Mouse (Mus musculus) cerebellum, postnatal 14 days (tissue): ENCODE measurements around the gene Ttc17.
"Not testable (repeated sequence)": the region's sequence is repeated elsewhere in the genome, so short reads cannot be mapped to it uniquely, and the experiment has no call there.

Experiments
- DNase-seq, 2 experiments: peaks; one replicate each; pipeline ENCODE4 v3.0.0; 2021; ENCODE audit warnings: mixed read lengths in 2 of 2

Ttc17 gene

GRCm38 (mm10) chr2:94406083-94406957 is at the start of gene Ttc17:
Gene Ttc17, minus strand, starts transcription at chr2:94406689.
- peak; percentile 93 for DNase-seq

DNA sequence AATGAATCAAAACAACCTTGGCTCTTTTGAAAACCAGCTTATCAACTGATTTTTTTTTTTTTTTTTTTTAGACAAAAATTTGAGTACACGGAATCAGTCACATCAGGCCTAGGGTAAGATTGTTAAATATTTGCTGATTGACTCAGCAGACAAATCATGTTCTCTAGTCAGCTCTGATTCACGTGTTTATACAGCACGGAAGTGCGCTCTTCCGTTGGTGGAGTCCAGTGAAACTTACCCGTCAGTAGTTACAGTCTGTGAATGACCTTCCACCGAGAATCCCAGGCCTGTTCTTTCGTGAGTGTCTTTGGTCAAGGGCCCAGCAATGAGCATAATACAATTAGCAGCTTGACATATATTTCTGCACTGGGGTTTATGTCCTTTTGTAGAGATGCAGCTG is 43.2 kb upstream of the Ttc17 start:
- no peak for DNase-seq

GRCm38 (mm10) chr2:94436952-94437351 is 30.5 kb upstream of the Ttc17 start:
- no peak for DNase-seq

- DNase-seq: peak; percentile 37 to 50
Observed at GRCm38 (mm10) chr2:94435481-94435880, 29.0 kb upstream of the Ttc17 start.

DNA sequence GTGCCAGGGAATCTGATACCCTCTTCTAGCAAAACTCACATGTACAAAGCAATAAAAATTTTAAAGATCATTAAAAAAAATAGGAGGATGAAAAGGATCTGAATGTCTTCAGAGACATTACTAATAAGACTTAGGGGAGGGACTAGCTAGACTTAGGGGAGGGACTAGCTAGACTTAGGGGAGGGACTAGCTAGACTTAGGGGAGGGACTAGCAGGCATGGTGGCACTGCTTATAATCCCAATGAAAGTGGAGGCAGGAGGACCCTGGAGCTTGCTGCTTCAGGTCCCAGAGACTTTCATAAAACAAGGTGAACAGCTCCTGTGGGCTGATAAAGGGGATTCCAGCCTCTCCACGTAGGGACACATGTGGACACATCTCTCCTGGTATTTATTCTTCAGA is 28.3 kb upstream of the Ttc17 start:
- DNase-seq: no peak

DNA sequence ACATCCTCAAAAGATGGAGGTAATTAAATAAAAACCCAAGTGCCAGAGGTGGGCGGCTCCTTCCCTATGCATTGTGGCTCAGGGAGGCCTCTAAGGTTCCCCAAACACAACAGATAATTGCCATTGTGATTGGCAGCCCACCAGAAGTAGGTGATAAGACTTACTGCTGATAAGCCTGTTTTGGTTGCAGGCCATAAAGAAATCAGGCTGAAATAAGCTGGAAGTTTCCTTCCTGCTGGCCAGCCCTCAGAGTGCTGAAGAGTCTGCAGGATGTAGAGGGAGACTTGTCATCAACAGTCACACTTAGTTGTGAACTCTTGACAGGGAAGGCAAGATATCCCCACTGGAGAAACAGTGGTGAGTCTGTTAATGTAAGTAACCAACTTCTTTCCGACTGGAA is 25.7 kb upstream of the Ttc17 start:
- no peak for DNase-seq

- DNase-seq: no peak
Observed at GRCm38 (mm10) chr2:94428456-94428855, 22.0 kb upstream of the Ttc17 start.

DNA sequence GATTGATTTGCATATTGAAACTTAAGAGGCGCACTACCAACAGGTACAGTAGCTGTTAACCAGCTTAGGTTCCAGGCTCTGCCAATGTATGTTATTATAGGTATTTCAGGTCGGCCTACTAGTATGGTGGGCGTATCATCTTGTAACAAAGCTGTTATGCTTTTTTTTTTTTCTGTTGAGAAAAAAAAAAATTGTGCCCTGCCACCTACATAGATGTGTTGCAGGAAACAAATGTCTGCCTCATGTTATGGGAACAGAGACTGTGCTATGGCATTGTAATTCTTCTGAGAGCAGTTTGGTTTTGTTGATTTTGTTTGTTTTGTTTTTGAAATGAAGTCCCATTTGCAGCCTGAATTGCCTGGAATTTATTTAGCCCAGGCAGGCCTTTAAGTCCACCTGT is 952 bp upstream of the Ttc17 start:
- no peak for DNase-seq

DNA sequence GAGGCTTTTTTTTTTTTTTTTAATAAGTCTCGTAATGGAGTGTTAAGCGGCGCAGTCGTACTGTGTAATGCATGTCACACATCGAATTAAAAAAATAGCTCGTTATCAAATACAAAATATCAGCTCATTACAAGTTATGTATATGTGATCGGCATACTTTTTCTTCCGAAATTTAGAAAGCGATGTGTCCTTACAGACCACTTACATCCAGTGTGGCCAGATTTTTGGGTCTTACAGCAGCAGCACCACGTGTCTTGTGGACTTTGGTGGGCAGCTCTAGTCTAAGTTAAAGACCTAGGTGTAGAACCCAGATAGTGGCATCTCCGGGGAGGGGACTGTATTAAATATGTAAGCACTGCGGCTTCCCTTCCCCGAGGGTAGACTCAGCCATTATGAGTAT is 532 bp upstream of the Ttc17 start:
- no peak for DNase-seq

DNA sequence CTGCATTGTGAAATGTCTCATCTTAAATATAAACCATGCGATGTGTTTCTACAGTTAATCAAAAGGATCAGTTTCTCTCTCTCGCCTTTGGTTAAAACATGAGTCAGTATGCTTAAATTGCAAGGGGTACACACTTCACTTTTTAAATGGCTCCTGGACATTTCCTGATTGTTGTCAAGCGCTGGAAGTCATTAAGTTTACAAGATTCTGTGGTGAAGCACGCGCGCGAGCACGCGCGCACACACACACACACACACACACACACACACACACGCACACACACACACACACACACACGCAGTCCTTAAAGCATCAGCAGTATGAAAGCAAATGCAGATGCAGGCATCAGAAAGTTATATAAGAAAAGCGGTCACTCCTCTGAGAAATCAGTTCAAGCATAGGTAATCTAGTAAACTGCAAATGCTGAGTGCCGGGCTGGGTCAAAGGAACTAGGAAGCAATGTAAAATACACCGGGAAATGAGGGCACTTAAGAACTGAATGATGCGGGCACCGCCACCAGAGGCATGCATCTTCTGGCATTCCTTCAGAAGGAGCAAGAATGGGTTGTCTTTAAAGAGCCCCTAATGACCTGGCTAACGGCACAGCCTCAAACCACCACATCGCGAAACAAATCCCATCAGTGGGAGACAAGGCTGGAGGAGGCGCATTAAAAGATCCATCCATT is 949 bp downstream of the Ttc17 start:
- peak in 1 of 2 experiments; percentile 65 for DNase-seq

GRCm38 (mm10) chr2:94404512-94405240 is 1.8 kb downstream of the Ttc17 start:
- DNase-seq: peak in 1 of 2 experiments; percentile 27

DNA sequence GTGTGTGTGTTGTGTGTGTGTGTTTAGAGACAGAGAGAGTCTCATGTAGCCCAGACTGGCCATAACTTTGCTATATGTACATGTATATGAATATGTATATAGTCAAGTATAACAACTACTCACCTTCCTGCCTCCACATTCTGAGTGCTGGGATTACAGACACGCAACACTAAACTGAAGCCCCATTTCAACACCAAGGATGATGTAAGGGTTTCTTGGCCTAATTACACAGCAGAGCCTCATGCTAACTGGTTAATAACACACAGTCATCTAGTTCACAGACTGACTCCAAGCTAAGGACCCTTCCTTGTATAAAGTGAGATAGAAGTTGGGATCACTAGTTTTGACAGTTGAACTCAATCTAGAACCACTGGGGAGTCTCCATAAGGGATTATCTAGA is 3.9 kb downstream of the Ttc17 start:
- DNase-seq: no peak

DNA sequence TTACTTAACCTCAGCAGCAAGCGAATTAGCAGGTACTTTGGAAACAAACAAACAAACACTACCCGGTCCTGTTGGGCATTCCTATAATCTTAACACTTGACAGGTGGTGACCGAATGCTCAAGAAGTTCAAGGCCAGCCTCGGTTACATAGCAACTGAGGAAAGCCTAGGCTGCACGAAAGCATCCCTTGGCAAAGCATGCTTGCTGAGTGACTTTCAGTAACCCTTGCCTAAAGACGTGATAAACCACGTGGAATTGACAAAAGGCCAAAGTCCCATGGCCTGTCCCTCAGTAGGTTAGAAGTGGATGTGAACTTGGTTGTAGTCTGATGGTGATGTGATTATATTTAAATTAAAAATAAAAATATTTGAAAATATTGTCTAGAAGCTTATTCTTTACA is 4.4 kb downstream of the Ttc17 start:
- DNase-seq: no peak

- DNase-seq: peak; percentile 34 to 43
Observed at GRCm38 (mm10) chr2:94401006-94401405, 5.5 kb downstream of the Ttc17 start.

DNA sequence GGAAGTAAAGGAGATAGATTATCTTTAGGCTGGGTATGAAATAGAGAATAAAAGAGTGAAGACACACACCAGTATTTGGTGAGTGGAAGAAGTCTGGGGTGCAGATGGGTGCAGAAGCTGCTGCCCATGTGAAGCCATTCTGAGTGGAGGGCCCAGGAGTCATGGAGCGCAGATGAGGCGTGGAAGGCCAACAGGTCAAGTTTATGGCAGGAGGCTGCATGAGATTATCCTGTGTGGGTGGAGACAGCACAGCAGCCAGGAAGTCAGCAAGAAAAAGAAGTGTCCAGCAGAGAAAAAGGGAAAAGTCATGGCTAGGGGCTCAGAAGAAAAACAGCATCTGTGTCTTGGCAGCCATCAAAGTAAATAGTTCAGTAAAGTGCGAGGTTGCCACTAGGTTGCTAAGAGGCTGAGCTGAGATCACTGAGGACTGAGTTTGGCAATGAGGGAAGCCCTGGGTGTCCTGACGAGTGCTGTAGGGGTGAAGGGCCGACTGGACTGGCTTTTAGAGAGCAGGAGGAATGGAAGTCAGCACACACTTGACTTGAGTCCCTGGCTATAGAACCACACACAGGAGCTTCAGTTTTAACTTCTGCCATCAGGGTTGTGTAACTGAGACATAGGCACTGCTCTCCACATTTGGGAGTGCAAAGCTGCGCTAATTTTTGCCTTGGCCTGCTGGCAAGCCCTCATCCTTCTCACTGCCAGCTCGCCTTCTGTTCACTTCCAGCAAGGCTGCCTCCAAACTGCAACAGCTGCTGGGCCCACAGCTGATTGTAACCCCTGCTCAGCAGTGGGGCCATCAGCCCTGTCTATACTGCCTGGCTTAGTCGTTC is 8.1 kb downstream of the Ttc17 start:
- DNase-seq: peak; percentile 77 to 81

GRCm38 (mm10) chr2:94397453-94397852 is 9.0 kb downstream of the Ttc17 start:
- DNase-seq: no peak

GRCm38 (mm10) chr2:94396325-94396724 is 10.2 kb downstream of the Ttc17 start:
- DNase-seq: no peak

GRCm38 (mm10) chr2:94391127-94391526 is 15.4 kb downstream of the Ttc17 start:
- not testable (repeated sequence) for DNase-seq

GRCm38 (mm10) chr2:94389000-94389399 is 17.5 kb downstream of the Ttc17 start:
- no peak for DNase-seq

- DNase-seq: no peak
Observed at GRCm38 (mm10) chr2:94387846-94388245, 18.6 kb downstream of the Ttc17 start.

DNA sequence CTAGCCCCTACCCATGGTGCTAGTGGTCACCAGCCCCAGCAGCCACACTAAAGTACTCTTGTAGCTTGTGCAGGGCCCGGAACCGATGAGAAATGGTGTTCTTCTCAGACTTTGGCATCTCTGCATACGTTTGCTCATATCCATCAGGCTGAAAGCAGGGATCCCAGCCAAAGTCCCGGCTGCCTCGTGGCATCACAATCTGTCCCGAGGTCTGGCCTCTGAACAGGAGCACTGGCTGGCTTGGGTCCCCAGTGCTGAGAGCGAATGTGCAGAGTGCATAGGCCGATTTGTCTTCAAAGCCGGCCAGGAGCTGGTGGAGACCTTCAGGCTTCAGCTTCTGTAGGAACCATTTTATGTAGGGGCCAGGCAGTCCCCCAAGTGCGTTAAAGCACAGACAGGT is 22.0 kb downstream of the Ttc17 start:
- peak; percentile 76 to 81 for DNase-seq

DNA sequence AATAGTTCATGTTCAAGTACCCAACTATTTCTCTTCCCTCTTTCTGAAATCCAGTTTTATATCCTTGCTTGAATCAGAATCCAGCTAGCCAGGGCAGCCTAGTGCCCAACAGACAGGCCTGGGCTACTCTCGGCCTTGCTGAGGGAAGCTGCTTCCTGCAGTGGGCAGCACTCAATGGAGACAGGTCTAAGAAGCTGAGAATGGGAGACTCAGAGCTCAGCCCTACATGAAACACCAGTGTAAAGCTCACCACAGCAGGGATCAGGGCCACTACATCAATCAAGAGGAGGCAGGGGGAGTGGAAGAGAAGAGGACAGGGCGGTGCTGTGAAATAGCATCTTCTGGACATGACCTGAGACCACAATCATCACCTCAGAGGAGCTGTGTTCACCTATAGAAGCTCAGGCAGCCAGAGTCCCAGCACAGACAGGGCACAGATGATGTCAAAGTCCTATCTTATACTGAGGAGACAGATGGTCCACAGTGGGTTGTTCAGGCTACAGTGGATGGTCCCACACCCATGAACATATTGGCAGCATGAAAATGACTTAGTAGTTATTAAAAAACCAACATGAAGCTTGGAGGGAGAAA is 25.3 kb downstream of the Ttc17 start:
- peak; percentile 46 to 64 for DNase-seq
